ENCODE assay signal across 8 mouse cellular contexts in genomic region chr13:21401636-21402286, GRCm38 (mm10). TPM values are rescaled to one million over a fixed set of nuclear protein-coding genes. Genes with fewer than 3 reads are reported as not detected.
A peak's percentile ranks its signal among the peaks of the same experiment; 100 is the strongest.
DNase-seq lines count a peak whose midpoint lies in the region; ATAC-seq lines count a peak whose summit lies in the region.

No protein-coding gene starts in this region.

- peak; percentile 23; the same call in 1 of the 2 replicates for ATAC-seq in heart, embryonic 13.5 days (ENCODE audit: extremely low read depth, insufficient number of reproducible peaks, low FRiP score, low TSS enrichment)
- ATAC-seq in forebrain, embryonic 16.5 days, result peak; percentile 39
- ATAC-seq in liver, embryonic 16.5 days (ENCODE audit: low read depth), result peak; percentile 27

- WGBS in heart, embryonic 13.5 days, result 1% methylated on average over 12 of the region's 12 CpGs
- WGBS in forebrain, embryonic 16.5 days, result 14% methylated on average over 12 of the region's 12 CpGs
- WGBS in liver, embryonic 16.5 days (ENCODE audit: insufficient replicate concordance), result 5% methylated on average over 12 of the region's 12 CpGs

- H3K9me3 ChIP-seq in heart, embryonic 13.5 days, result no peaks in the 10 kb centered on the region
- no peaks in the 10 kb centered on the region for H3K9me3 ChIP-seq in forebrain, embryonic 16.5 days (ENCODE audit: control insufficient read depth, low read length)
- no peaks in the 10 kb centered on the region for H3K9me3 ChIP-seq in liver, embryonic 16.5 days (replicated peaks; ENCODE audit: control insufficient read depth, low read length)

- H3K9ac ChIP-seq in heart, embryonic 13.5 days, result peak overlapping the region; percentile 94
- H3K9ac ChIP-seq in forebrain, embryonic 16.5 days (replicated peaks; ENCODE audit: low read depth, low read length), result peak overlapping the region; percentile 88
- peak overlapping the region; percentile 93 for H3K9ac ChIP-seq in liver, embryonic 16.5 days (ENCODE audit: low read depth, low read length)

- peak overlapping the region; percentile 81 for H3K4me2 ChIP-seq in heart, embryonic 13.5 days
- H3K4me2 ChIP-seq in forebrain, embryonic 16.5 days (ENCODE audit: low read length), result peak overlapping the region; percentile 80
- peak overlapping the region; percentile 76 for H3K4me2 ChIP-seq in liver, embryonic 16.5 days (ENCODE audit: low read depth, low read length)

- peak overlapping the region; percentile 82 for H3K4me3 ChIP-seq in heart, embryonic 13.5 days
- H3K4me3 ChIP-seq in forebrain, embryonic 16.5 days (replicated peaks; ENCODE audit: low read length), result peak overlapping the region; percentile 96
- H3K4me3 ChIP-seq in liver, embryonic 16.5 days (ENCODE audit: low read depth, low read length), result peak overlapping the region; percentile 89

- peak overlapping the region; percentile 91 for H3K27ac ChIP-seq in heart, embryonic 13.5 days (replicated peaks)
- no peak overlapping the region; the same call in 1 of the 2 replicates for H3K27ac ChIP-seq in forebrain, embryonic 16.5 days (ENCODE audit: low read length)
- H3K27ac ChIP-seq in liver, embryonic 16.5 days (ENCODE audit: low read length), result peak overlapping the region; percentile 86

- H3K36me3 ChIP-seq in heart, embryonic 13.5 days, result peaks cover 19% of the 10 kb centered on the region
- 0 out of 2 replicates have a peak, but pooled peaks cover 5% of the 10 kb centered on the region for H3K36me3 ChIP-seq in forebrain, embryonic 16.5 days (ENCODE audit: control insufficient read depth, insufficient read depth)
- H3K36me3 ChIP-seq in liver, embryonic 16.5 days (ENCODE audit: control insufficient read depth, insufficient read depth), result 0 out of 2 replicates have a peak, but pooled peaks cover 8% of the 10 kb centered on the region

- H3K27me3 ChIP-seq in heart, embryonic 13.5 days (replicated peaks), result no peaks in the 10 kb centered on the region
- no peaks in the 10 kb centered on the region for H3K27me3 ChIP-seq in forebrain, embryonic 16.5 days (replicated peaks; ENCODE audit: control insufficient read depth, insufficient read depth, low read length)
- H3K27me3 ChIP-seq in liver, embryonic 16.5 days (ENCODE audit: control insufficient read depth, insufficient read depth, low read depth, low read length), result no peaks in the 10 kb centered on the region

- H3K4me1 ChIP-seq in heart, embryonic 13.5 days, result peaks cover 32% of the 10 kb centered on the region
- H3K4me1 ChIP-seq in forebrain, embryonic 16.5 days (replicated peaks; ENCODE audit: control insufficient read depth, insufficient read depth, low read length), result peaks cover 24% of the 10 kb centered on the region
- H3K4me1 ChIP-seq in liver, embryonic 16.5 days (ENCODE audit: control insufficient read depth, low read depth, low read length), result peaks cover 9% of the 10 kb centered on the region

- DNase-seq in heart, adult 8-10 months (ENCODE audit: low spot score), result no peak
- peak; percentile 46 for DNase-seq in NIH3T3 (ENCODE audit: low read depth)
- DNase-seq in urinary bladder, postnatal 36 days (ENCODE audit: low spot score in 2 of 2), result no peak
- DNase-seq in right cerebral cortex, adult 2 months (ENCODE audit: low spot score in 2 of 2), result no peak
- DNase-seq in kidney, postnatal 36 days, result no peak

RNA-seq across cellular contexts. Expression of gene Zkscan3, which starts 0.8 kb away (rescaled TPM):
- 61.2 and 72.2 TPM in 2 replicates for polyA plus RNA-seq in heart, embryonic 13.5 days (2015; fragmentation: Nextera tagmentation; extraction: Ambion mirVana)
- 10 to 100 TPM; 24.4 to 26.7 (median 26.1) TPM for total RNA-seq in heart, adult 8-10 months (2022)
- polyA plus RNA-seq in forebrain, embryonic 16.5 days (2015; fragmentation: Nextera tagmentation; extraction: Ambion mirVana), result 92.6 and 93.3 TPM in 2 replicates
- 28.9 and 30.2 TPM in 2 replicates for polyA plus RNA-seq in liver, embryonic 16.5 days (2015; fragmentation: Nextera tagmentation; extraction: Ambion mirVana)

RNA-seq across cellular contexts. Expression of gene Pgbd1, which starts 39.1 kb away (rescaled TPM):
- polyA plus RNA-seq in heart, embryonic 13.5 days (2015; fragmentation: Nextera tagmentation; extraction: Ambion mirVana), result 3.1 and 3.2 TPM in 2 replicates
- under 1 TPM; 0.30 to 0.50 (median 0.35) TPM for total RNA-seq in heart, adult 8-10 months (2022)
- polyA plus RNA-seq in forebrain, embryonic 16.5 days (2015; fragmentation: Nextera tagmentation; extraction: Ambion mirVana), result 2.0 and 3.4 TPM in 2 replicates
- 0.82 and 0.97 TPM in 2 replicates for polyA plus RNA-seq in liver, embryonic 16.5 days (2015; fragmentation: Nextera tagmentation; extraction: Ambion mirVana)

RNA-seq across cellular contexts. Expression of gene Zscan12, which starts 39.1 kb away (rescaled TPM):
- polyA plus RNA-seq in heart, embryonic 13.5 days (2015; fragmentation: Nextera tagmentation; extraction: Ambion mirVana), result 7.1 and 7.7 TPM in 2 replicates
- 1 to 10 TPM; 4.5 to 6.0 (median 5.0) TPM for total RNA-seq in heart, adult 8-10 months (2022)
- 15.5 and 16.1 TPM in 2 replicates for polyA plus RNA-seq in forebrain, embryonic 16.5 days (2015; fragmentation: Nextera tagmentation; extraction: Ambion mirVana)
- polyA plus RNA-seq in liver, embryonic 16.5 days (2015; fragmentation: Nextera tagmentation; extraction: Ambion mirVana), result 2.7 and 2.9 TPM in 2 replicates

RNA-seq across cellular contexts. Expression of gene Zscan26, which starts 51.8 kb away (rescaled TPM):
- 28.0 and 29.7 TPM in 2 replicates for polyA plus RNA-seq in heart, embryonic 13.5 days (2015; fragmentation: Nextera tagmentation; extraction: Ambion mirVana)
- 10 to 100 TPM; 20.5 to 25.0 (median 21.7) TPM for total RNA-seq in heart, adult 8-10 months (2022)
- polyA plus RNA-seq in forebrain, embryonic 16.5 days (2015; fragmentation: Nextera tagmentation; extraction: Ambion mirVana), result 16.2 and 22.1 TPM in 2 replicates
- polyA plus RNA-seq in liver, embryonic 16.5 days (2015; fragmentation: Nextera tagmentation; extraction: Ambion mirVana), result 12.0 and 13.3 TPM in 2 replicates

RNA-seq across cellular contexts. Expression of gene Olfr1367, which starts 55.1 kb away (rescaled TPM):
- polyA plus RNA-seq in heart, embryonic 13.5 days (2015; fragmentation: Nextera tagmentation; extraction: Ambion mirVana), result not detected in 2 replicates
- not detected for total RNA-seq in heart, adult 8-10 months (2022)
- not detected in 2 replicates for polyA plus RNA-seq in forebrain, embryonic 16.5 days (2015; fragmentation: Nextera tagmentation; extraction: Ambion mirVana)
- polyA plus RNA-seq in liver, embryonic 16.5 days (2015; fragmentation: Nextera tagmentation; extraction: Ambion mirVana), result not detected in 2 replicates
